Mouse (Mus musculus) ES-E14 (cell line): ENCODE data around the gene Trim25. TPM values are rescaled to one million over a fixed set of nuclear protein-coding genes. Genes with fewer than 3 reads are reported as not detected.

Source experiments
- DNase-seq: peaks from one replicate; pipeline ENCODE4 v3.0.0-alpha.2; 2013; ENCODE audit warnings: low read depth, low spot score
- H3K27ac ChIP-seq: 2 replicates; pipeline ENCODE4 v1.5.1; 2012; ENCODE audit warnings: low read depth, mild to moderate bottlenecking, low read length, moderate library complexity, mixed read lengths; ENCODE audit not compliant: poor library complexity, insufficient read depth, severe bottlenecking
- H3K36me3 ChIP-seq: 2 replicates; pipeline ENCODE4 v1.6.1; 2012; ENCODE audit warnings: mild to moderate bottlenecking, low read length, moderate library complexity, mixed read lengths; ENCODE audit not compliant: control insufficient read depth, poor library complexity, insufficient read depth, severe bottlenecking
- H3K4me1 ChIP-seq, 2 experiments: fragments of 150-350 bp in 1 of 2; sonication (generic) in 1 of 2; 2 replicates each; pipeline ENCODE4 v1.6.1; 2012; ENCODE audit warnings: low read length in 2 of 2, mild to moderate bottlenecking in 1 of 2, mixed read lengths in 1 of 2; ENCODE audit not compliant: control insufficient read depth in 2 of 2, insufficient read depth in 2 of 2, poor library complexity in 1 of 2
- H3K4me3 ChIP-seq, 2 experiments: fragments of 150-350 bp in 1 of 2; sonication (generic) in 1 of 2; 2 replicates each; pipeline ENCODE4 v1.5.1; 2012; ENCODE audit warnings: low read length in 2 of 2, low read depth in 1 of 2, mild to moderate bottlenecking in 1 of 2, mixed read lengths in 1 of 2; ENCODE audit not compliant: insufficient read depth in 1 of 2, poor library complexity in 1 of 2, severe bottlenecking in 1 of 2
- H3K9ac ChIP-seq: 2 replicates; pipeline ENCODE4 v1.6.1; 2012; ENCODE audit warnings: low read depth, mild to moderate bottlenecking, low read length, mixed read lengths; ENCODE audit not compliant: poor library complexity, insufficient read depth, severe bottlenecking
- H3K9me3 ChIP-seq: fragments of 150-350 bp; sonication (generic); 2 replicates; pipeline ENCODE4 v1.6.1; 2012; ENCODE audit warnings: low read depth, mild to moderate bottlenecking, low read length; ENCODE audit not compliant: control insufficient read depth, insufficient read depth
- CHD2 ChIP-seq: IDR thresholded peaks from 2 replicates; pipeline ENCODE4 v1.6.1; 2014; ENCODE audit warnings: mild to moderate bottlenecking, low read depth, low read length, inconsistent platforms
- HCFC1 ChIP-seq: IDR thresholded peaks from 2 replicates; pipeline ENCODE4 v1.6.1; 2012; ENCODE audit warnings: low read length, inconsistent platforms, borderline replicate concordance; ENCODE audit not compliant: insufficient read depth
- MAFK ChIP-seq: IDR thresholded peaks from 2 replicates; pipeline ENCODE4 v1.6.1; 2014; ENCODE audit warnings: mild to moderate bottlenecking, low read depth, low read length, inconsistent platforms; ENCODE audit not compliant: insufficient read depth
- ZC3H11A ChIP-seq: IDR thresholded peaks from 2 replicates; pipeline ENCODE4 v1.6.1; 2012; ENCODE audit warnings: low read depth, mild to moderate bottlenecking, inconsistent platforms, low read length, borderline replicate concordance
- ZNF384 ChIP-seq: IDR thresholded peaks from 2 replicates; pipeline ENCODE4 v1.6.1; 2012; ENCODE audit warnings: low read depth, low read length, inconsistent platforms
- in situ Hi-C, 2 experiments: fragments of 600-800 bp; cut with MboI; formaldehyde crosslinking; loops; one replicate each; pipeline ENCODE4 v1.15.1; 2025; ENCODE audit warnings: low sequenced_read_pairs in 2 of 2, inconsistent platforms in 1 of 2; ENCODE audit not compliant: unreplicated experiment in 2 of 2
- total RNA-seq: library from RNA; depleted of rRNA; stranded (reverse); fragments of 300-350 nt; gene quantifications from 2 replicates; pipeline ENCODE4 v1.2.3, GENCODE M21; 2012

Trim25 gene
- total RNA-seq, 1 experiment: 37.8 TPM

DNA sequence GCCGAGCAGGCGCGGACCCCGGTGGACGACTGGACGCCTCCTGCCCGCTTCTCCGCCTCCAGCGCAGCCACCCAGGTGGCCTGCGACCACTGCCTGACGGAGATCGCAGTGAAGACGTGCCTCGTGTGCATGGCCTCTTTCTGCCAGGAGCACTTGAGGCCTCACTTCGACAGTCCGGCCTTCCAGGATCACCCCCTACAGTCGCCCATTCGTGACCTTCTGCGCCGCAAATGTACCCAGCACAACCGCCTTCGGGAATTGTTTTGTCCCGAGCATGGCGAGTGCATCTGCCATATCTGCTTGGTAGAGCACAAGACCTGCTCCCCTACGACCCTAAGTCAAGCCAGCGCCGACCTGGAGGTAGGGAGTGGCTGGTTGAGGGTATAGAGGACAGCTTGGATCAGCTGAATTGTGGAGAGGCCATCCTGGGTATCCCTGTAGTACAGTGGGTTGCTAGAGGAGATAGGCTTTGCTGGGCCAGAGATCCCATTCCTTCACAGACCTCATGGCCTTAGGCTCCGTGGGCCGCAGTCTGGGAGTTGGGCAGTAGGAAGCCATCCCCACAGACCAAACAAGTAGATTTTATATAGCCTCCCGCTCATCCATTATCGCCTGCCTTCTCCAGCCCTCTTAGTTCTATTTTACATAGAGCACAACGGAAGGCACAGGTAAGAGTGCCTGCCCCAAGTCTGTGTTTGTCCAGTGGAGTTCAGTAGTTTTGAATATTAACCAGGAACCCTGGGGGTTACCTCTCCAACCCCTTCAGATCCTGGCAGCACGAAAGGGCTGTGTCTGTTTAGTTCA lies 749 bp downstream of the Trim25 start:
- Histone ChIP-seq H3K4me3 (peak overlapping the region; percentile 81 to 91), H3K9ac (peak overlapping the region; percentile 76), H3K36me3 (peaks cover 17% of the 10 kb centered on the region; the same call in 1 of the 2 replicates), H3K4me1 (peaks cover 18 to 22% of the 10 kb centered on the region in 2 experiments), H3K27ac (peak overlapping the region; percentile 6; the same call in 1 of the 2 replicates), H3K9me3 (no peaks in the 10 kb centered on the region)
- in situ Hi-C loops: no loop called here
- DNase-seq: no peak
- TF ChIP-seq CHD2 (no peak), ZC3H11A (no peak), MAFK (no peak), HCFC1 (no peak), ZNF384 (no peak)

DNA sequence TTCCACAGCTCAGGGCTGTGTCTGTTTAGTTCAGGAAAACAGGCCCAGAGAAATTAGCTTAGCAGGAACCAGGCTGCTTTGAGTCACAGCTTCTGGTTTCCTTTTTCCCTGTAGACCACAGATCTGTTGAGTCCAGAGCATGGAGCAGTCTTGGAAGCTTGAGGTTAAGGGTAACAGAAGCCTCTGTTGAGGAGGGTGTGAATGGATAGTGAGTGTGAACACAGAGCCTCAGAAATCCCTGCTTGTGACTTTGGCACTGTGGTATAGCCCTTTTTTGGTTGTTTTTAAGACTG lies 1.3 kb downstream of the Trim25 start:
- Histone ChIP-seq H3K4me1 (peaks cover 18 to 20% of the 10 kb centered on the region in 2 experiments), H3K36me3 (peaks cover 20% of the 10 kb centered on the region), H3K9ac (peak overlapping the region; percentile 76), H3K27ac (no peak overlapping the region; the same call in 1 of the 2 replicates), H3K4me3 (peak overlapping the region; percentile 81 to 91), H3K9me3 (no peaks in the 10 kb centered on the region)
- DNase-seq: no peak
- TF ChIP-seq ZC3H11A: no peak
- no peak for TF ChIP-seq CHD2
- no peak for TF ChIP-seq ZNF384
- TF ChIP-seq MAFK: no peak
- TF ChIP-seq HCFC1: no peak
- in situ Hi-C loops: no loop called here

- peak overlapping the region; percentile 81 to 91 for H3K4me3 ChIP-seq
- in situ Hi-C loops: no loop called here
Observed at GRCm38 (mm10) chr11:89001569-89001968, 2.4 kb downstream of the Trim25 start.

GRCm38 (mm10) chr11:89002068-89002467 lies 2.9 kb downstream of the Trim25 start:
- TF ChIP-seq ZC3H11A (no peak), MAFK (no peak), CHD2 (no peak)
- Histone ChIP-seq H3K4me1 (peaks cover 11 to 18% of the 10 kb centered on the region in 2 experiments), H3K27ac (no peak overlapping the region), H3K9ac (peak overlapping the region; percentile 60), H3K9me3 (no peaks in the 10 kb centered on the region), H3K4me3 (peak overlapping the region; percentile 24 to 42), H3K36me3 (peaks cover 27% of the 10 kb centered on the region)
- in situ Hi-C loops: no loop called here
- DNase-seq: no peak

More at GRCm38 (mm10) chr11:89001569-89001968, 2.4 kb downstream of the Trim25 start:
- Histone ChIP-seq H3K27ac (no peak overlapping the region), H3K4me1 (peaks cover 15 to 18% of the 10 kb centered on the region in 2 experiments), H3K9ac (peak overlapping the region; percentile 16; the same call in 1 of the 2 replicates), H3K9me3 (no peaks in the 10 kb centered on the region), H3K36me3 (peaks cover 27% of the 10 kb centered on the region)
- TF ChIP-seq MAFK: no peak
- TF ChIP-seq CHD2: no peak
- TF ChIP-seq ZNF384: no peak
- TF ChIP-seq ZC3H11A: no peak
- no peak for TF ChIP-seq HCFC1
- DNase-seq: no peak
